Mouse (Mus musculus) frontal cortex, postnatal 36 days (tissue): ENCODE results near the gene Retsat.

Experiments used
- DNase-seq, 2 experiments: peaks; one replicate each; pipeline ENCODE4 v3.0.0; 2022; ENCODE audit warnings: low spot score in 2 of 2

The Retsat gene

DNA sequence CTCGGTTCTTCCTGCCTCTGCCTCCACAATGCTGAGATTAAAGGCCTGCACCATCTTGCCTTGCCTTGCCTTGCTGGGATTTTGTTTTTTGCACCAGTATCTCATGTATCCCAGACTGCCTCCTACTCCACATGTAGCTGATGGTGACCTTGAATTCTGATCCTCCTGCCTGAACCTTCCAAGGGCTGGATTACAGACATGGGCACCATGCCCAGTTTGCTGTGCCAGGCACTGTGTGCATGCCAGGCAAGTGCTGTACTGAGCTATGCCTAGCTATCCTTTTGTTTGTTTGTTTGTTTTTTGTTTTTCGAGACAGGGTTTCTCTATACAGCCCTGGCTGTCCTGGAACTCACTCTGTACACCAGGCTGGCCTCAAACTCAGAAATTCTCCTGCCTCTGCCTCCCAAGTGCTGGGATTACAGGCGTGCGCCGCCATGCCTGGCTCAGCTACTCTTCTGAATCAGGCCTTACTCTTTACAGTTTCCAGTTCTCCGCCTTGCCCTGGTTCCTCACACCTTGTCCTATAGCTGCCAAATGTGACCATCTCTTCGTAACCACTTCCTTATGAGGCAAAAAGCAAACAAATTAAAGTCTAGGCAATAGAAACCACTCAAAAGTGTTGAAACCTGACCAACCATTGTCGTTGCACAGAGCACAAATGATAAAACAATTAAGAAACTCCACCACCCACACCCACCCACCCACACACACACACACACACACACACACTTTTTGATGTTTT, 25.6 kb downstream of the Retsat start:
- DNase-seq: no peak

DNA sequence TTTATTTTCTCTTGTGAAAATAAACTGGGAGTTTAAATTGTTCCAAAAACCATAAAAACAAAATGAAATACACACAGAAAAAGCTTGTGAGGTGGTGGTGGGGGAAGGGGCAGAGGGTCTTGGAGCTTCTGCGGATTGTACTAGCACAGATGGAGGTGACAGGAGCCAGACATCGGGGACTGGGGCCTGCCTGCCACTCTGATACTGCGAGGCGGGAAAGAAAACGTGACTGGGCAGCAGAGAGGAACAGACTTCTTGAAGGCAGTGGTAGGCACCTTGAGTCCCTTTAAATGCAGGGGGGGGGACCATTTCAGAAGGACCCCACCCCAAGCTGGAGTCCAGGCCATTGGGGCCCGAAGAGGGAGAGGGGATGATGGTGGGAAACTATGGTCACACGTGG, 28.1 kb downstream of the Retsat start:
- no peak for DNase-seq

GRCm38 (mm10) chr6:72627276-72627675, 29.0 kb downstream of the Retsat start:
- no peak for DNase-seq

GRCm38 (mm10) chr6:72630370-72630769, 32.1 kb downstream of the Retsat start:
- DNase-seq: no peak

DNA sequence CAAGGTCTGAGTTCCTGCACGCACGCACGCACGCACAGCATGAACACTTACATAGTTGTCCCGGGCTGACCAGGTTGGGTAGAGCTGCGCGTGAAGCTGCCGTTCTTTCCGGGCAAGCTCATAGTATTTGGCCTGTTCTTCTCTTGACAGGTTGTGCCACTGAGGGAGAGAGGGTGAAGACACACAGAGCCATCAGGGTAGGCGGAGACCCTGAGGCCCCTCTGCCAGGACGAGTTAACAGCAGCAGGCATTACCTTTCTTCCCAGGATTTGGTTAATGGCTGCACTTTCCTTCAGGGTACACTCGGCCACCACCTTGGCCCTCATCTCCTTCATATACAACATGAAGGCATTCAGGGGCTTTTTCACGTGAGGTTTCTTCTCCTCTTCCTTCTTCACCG, 32.7 kb downstream of the Retsat start:
- DNase-seq: no peak

DNA sequence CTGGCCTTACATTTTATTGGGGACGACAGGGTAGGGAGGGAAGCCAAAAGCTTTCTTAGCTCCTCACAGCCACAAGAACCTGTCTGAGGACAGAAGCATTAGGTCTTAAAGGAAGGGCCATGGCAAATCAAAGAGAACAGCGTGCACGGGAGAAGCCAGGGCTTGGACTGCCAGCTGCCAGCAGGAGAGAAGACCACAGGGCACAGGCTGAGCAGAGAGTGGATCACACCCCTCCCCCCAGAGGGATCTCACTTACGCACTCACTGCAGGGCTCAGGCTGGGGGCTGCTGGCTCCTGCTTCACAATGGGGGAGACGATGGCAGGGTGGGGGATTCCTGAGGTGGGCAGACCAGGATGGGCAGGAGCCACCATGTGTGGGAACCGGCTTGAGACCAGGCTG, 33.4 kb downstream of the Retsat start:
- no peak for DNase-seq

- DNase-seq: no peak
Observed at GRCm38 (mm10) chr6:72634311-72634710, 36.0 kb downstream of the Retsat start.

DNA sequence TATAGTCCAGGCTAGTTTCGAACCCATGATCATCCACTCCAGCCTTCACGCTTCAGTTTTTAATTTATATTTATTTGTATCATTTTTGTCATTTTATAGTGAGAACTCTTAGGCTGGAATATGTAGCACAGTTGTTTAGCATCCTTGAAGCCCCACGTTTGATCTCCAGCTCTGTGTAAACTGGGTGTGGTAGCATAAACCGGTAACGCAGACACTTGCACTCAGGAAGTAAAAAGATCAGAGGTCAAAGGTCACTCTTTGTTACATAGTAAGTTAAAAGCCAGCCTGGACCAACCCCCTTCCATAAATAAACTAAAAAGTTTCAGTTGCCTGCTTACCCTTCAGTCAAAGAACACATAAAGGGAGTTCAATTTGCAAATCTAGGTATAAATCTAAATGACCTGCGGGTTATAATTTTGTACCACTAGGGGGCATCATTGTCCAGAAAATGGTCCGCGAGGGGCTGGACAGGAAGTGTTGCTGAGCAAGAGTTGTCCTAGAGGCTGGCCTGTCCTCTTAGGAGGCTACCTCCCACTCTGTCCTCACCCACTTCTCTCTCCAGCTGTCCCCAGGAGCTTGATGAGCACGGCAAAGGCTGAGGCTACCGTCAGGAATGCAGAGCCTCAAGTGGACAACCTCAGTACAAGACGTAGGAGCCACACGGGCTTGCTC, 37.6 kb downstream of the Retsat start:
- DNase-seq: peak; percentile 46 to 71

GRCm38 (mm10) chr6:72636940-72637339, 38.7 kb downstream of the Retsat start:
- no peak for DNase-seq

GRCm38 (mm10) chr6:72641218-72641954, 43.1 kb downstream of the Retsat start:
- no peak for DNase-seq

- DNase-seq: no peak
Observed at GRCm38 (mm10) chr6:72644576-72644975, 46.3 kb downstream of the Retsat start.

- DNase-seq: no peak
Observed at GRCm38 (mm10) chr6:72645364-72645763, 47.1 kb downstream of the Retsat start.

DNA sequence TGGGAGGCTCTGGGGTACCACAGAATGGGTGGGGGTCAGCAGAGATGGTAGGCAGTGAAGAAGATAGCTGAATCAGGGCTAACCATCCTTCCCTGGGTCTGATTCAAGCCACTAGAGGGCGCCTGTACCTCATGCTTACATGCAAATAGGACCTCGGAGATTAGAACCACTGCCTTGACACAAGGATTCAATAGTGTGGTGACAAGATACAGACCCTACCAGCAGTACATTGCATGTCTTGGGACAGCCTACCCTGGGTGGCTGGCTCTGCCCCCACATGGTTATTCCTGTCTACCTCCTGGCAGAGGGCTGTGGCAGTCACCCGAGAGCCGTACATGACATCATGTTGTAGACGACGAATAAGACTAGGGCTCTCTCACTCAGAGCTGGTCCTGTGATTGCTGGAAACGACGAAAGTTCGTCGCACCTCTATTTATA, 49.1 kb downstream of the Retsat start:
- peak; percentile 75 to 83 for DNase-seq

DNA sequence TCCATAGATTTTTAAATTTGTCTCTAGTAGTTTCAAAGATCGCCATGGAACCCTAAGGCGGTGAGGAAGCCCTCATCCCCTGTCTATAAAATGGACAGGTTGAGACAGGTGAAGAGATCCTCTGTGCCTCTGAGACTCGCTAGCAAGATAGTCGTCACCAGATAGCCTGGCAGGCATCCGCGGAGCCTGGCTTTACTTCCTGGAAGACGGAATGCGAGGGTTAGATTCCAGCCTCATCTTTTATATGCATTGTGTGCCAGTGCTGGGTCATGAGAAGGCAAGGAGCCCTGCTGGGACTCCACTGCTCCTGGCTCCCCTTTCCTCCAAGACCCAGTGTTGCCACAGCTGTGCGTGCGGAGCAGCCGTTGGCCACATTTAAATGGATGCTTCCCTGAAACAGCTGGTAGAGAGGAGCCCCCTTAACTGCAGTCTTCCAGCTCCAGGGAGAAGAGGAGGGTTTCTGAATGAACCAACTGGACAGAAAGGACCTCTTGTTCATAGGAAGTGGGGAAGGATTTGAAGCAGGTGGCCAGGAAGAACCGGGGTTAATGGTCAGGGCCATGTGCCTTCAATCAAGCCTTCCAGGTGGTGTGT, 49.8 kb downstream of the Retsat start:
- DNase-seq: no peak

- peak; percentile 76 to 84 for DNase-seq
Observed at GRCm38 (mm10) chr6:72650338-72650851, 52.1 kb downstream of the Retsat start.

GRCm38 (mm10) chr6:72653419-72653818, 55.1 kb downstream of the Retsat start:
- no peak for DNase-seq

GRCm38 (mm10) chr6:72654355-72654754, 56.1 kb downstream of the Retsat start:
- no peak for DNase-seq

DNA sequence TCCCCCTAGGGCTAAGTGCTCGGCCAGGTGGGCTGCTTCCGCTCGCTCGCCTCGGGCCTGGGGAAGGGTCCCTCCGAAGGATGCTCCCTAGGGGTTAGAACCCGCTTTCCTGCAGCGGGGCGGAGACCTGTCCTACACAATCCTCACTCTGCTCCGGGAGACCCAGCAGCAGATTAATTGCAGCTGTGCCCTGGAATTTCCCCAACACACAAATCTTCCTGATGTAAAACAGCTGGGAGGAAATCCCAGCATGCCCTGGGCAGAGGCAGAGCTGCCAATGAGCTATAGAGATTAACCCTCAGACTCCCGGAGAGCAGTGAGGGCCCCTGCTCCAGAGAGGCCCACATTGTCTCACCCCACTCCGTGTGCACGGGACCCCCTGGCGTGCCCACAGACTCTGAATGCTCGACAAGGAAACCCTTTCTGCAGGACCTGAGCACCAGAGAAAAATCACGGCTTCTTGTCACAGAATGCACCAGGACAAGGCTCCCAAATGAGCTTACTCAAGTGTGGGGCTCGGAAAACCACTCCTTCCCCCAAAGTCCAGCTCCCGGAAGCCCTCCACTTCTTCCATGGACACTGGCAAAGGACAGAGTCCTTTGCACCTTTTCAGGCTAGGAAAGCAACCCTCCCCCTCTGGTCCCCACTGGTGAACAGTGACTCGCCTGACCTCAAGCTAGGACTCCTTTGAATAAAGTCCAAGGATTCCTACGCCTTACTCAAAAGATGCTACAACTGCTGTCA, 57.2 kb downstream of the Retsat start:
- no peak for DNase-seq

DNA sequence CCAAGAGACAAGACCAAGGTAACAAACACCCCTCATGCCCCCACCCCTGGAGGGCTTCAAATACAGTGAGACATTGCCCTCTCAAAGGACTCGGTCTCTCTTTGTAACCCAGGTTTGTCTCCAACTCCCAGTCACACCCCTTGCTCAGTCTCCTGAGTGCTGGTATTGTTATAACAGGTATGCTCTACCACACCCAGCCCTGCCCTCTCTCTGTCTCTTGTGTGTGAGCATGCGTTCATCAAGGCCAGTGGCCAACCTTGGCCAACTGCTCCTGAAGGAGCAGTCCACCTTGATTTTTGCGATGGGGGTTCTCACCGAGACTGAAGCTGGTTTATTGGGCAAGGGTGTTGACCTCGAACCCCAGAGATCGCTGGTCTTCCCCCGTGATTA, 57.8 kb downstream of the Retsat start:
- no peak for DNase-seq

DNA sequence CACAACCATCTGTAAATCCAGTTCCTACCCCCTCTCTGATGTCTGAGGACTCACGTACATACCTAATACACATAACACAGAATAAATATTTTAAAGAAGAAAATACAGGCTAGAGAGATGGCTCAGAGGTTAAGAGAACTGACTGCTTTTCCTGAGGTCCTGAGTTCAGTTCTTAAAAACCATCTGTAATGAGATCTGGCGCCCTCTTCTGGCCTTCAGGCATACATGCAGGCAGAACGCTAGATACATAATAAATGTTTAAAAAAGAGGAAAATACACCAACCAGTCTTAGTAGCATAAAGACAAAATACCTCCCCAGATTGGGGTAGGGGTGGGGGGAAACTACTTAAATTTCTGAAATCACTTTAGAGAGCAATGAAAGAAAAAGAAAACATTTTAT, 59.7 kb downstream of the Retsat start:
- no peak for DNase-seq
